Mouse (Mus musculus) urinary bladder, postnatal 0 days (tissue): ENCODE results near the gene Atp8b5. TPM values are rescaled to one million over a fixed set of nuclear protein-coding genes. Genes with fewer than 3 reads are reported as not detected.

Experiments used
- polyA plus RNA-seq: library from polyadenylated mRNA; unstranded; fragments of >200 nt; fragmentation: Nextera tagmentation; extraction: Ambion mirVana; gene quantifications from 2 replicates; pipeline ENCODE4 v1.2.1, GENCODE M21; 2015

Gene Atp8b5
- 0.25 and 0.42 TPM in 2 replicates for polyA plus RNA-seq

DNA sequence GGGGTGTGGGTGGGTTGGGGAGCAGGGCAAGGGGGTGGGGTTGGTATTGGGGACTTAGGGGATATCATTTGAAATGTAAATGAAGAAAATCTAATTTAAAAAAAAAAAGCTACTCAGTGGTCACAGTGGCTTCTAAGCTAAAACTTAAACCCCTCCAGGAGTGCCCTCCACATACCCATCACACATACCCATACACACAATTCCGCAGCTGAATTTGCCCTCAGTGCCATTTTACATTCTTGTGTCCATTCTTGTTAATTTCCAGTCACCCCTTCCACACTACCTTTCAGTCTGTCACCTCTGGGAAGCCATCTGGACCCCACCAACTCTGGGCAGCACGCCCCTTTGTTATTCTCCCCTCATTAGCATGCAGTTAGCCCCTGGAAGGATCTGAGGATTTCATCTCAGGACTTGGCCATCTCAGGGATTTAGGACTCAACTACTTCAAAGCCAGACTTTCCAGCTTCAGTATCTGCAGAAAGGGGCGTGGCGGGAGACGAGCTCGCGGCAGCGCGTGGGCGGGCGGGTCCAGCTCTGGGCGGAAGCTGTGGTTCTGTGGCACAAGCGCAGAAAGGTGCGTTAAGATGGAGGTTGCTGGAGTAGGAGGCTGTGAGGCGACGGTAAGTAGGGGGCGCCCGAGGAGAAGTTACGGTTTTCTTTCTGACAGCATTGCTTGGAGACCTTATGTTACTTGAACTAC, at the start of gene Atp8b5:
Gene Atp8b5, plus strand, starts transcription at position 537 of the 700 bp plus-strand sequence.

DNA sequence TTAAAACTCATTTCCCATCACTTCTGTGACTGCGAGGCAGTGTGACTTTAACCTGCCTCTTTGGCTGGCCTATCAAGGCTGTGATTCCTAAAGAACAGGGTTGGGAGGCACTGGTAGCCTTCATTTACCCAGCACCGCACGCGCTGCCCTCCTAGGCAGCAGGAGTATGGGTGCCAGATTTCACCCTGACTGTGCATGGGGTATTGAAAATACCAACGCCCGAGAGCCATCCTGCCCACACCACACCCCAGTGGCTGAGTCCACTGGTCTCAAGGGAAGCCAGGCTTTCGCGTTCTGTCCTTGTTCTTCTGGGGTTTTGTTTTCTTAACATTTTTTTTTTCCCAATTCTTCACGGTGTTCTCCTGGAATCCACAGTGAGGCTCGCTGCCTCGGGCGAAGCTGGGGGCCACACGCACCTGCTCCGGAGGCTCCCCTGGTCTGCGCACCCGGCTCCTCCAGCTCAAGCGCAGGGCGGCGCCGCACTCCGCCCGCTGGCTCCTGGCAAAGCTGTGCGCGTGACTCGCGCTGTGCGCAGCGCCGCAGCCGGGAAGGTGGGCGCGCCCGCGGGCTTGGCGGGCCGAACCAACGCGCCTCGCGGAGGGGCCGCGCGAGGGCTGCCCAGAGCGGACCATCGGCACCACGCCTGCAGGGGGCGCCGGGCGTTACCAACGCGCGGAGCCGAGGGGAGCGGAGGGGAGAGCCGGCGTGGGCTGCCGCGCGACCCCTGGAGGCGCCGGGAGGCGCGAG, 114.6 kb downstream of the Atp8b5 start, which contains the start of gene Rusc2:
Gene Rusc2, plus strand, starts transcription at position 572 of the 747 bp plus-strand sequence.

Other genes with a start within 250 kb of the Atp8b5 start
- gene Pigo, start 241.3 kb upstream of the Atp8b5 start, polyA plus RNA-seq: 6.9 and 8.6 TPM in 2 replicates
- gene Stoml2, start 235.4 kb upstream of the Atp8b5 start, polyA plus RNA-seq: 168 and 170 TPM in 2 replicates
- gene Fam214b, start 220.9 kb upstream of the Atp8b5 start, polyA plus RNA-seq: 6.6 and 9.3 TPM in 2 replicates
- 3.6 and 3.7 TPM in 2 replicates for gene Unc13b, start 208.2 kb upstream of the Atp8b5 start, polyA plus RNA-seq
- 49.6 and 50.3 TPM in 2 replicates for gene Rusc2, start 114.8 kb downstream of the Atp8b5 start, polyA plus RNA-seq
- 0.27 TPM in 1 of 2 replicates, not detected in the other for gene Fam166b, start 162.0 kb downstream of the Atp8b5 start, polyA plus RNA-seq
- 8.8 and 9.1 TPM in 2 replicates for gene Tesk1, start 174.8 kb downstream of the Atp8b5 start, polyA plus RNA-seq
- 3.1 and 3.8 TPM in 2 replicates for gene Cd72, start 187.5 kb downstream of the Atp8b5 start, polyA plus RNA-seq
- not detected in 2 replicates for gene Sit1, start 216.6 kb downstream of the Atp8b5 start, polyA plus RNA-seq
- 470 and 488 TPM in 2 replicates for gene Ccdc107, start 225.7 kb downstream of the Atp8b5 start, polyA plus RNA-seq
- 13.1 and 13.4 TPM in 2 replicates for gene Arhgef39, start 232.5 kb downstream of the Atp8b5 start, polyA plus RNA-seq
- 3.2 TPM in 2 replicates for gene Car9, start 239.8 kb downstream of the Atp8b5 start, polyA plus RNA-seq